Mouse (Mus musculus): ENCODE measurements around the gene Fbln2.
A peak's percentile ranks its signal among the peaks of the same experiment; 100 is the strongest.

Gene Fbln2

GRCm38 (mm10) chr6:91281206-91281605 lies 69.0 kb downstream of the Fbln2 start:
- DNase-seq (ENCODE audit: low spot score) = peak; percentile 94

- DNase-seq (ENCODE audit: low spot score) = no peak
Observed at GRCm38 (mm10) chr6:91281747-91282146, 69.5 kb downstream of the Fbln2 start.

GRCm38 (mm10) chr6:91283031-91283430 lies 70.8 kb downstream of the Fbln2 start:
- DNase-seq (ENCODE audit: low spot score) = no peak

GRCm38 (mm10) chr6:91284521-91285449 lies 72.5 kb downstream of the Fbln2 start:
- DNase-seq (ENCODE audit: low spot score) = peak; percentile 55

- DNase-seq (ENCODE audit: low spot score) = peak; percentile 95
Observed at GRCm38 (mm10) chr6:91285450-91285790, 73.2 kb downstream of the Fbln2 start.

GRCm38 (mm10) chr6:91285814-91286545 lies 73.7 kb downstream of the Fbln2 start:
- DNase-seq (ENCODE audit: low spot score) = no peak

- DNase-seq (ENCODE audit: low spot score) = peak; percentile 94
Observed at GRCm38 (mm10) chr6:91286624-91287023, 74.4 kb downstream of the Fbln2 start.

- no peak for DNase-seq (ENCODE audit: low spot score)
Observed at GRCm38 (mm10) chr6:91287148-91287547, 74.9 kb downstream of the Fbln2 start.

- DNase-seq (ENCODE audit: low spot score) = no peak
Observed at GRCm38 (mm10) chr6:91287636-91288035, 75.4 kb downstream of the Fbln2 start.

GRCm38 (mm10) chr6:91288251-91288785 lies 76.1 kb downstream of the Fbln2 start:
- DNase-seq (ENCODE audit: low spot score) = no peak

GRCm38 (mm10) chr6:91288961-91289360 lies 76.7 kb downstream of the Fbln2 start:
- no peak for DNase-seq (ENCODE audit: low spot score)

GRCm38 (mm10) chr6:91290937-91291336 lies 78.7 kb downstream of the Fbln2 start:
- no peak for DNase-seq (ENCODE audit: low spot score)

- DNase-seq (ENCODE audit: low spot score) = no peak
Observed at GRCm38 (mm10) chr6:91295431-91295830, 83.2 kb downstream of the Fbln2 start.

- no peak for DNase-seq (ENCODE audit: low spot score)
Observed at GRCm38 (mm10) chr6:91298828-91299227, 86.6 kb downstream of the Fbln2 start.

- DNase-seq (ENCODE audit: low spot score) = peak; percentile 22
Observed at GRCm38 (mm10) chr6:91300079-91300478, 87.8 kb downstream of the Fbln2 start.

GRCm38 (mm10) chr6:91301839-91302238 lies 89.6 kb downstream of the Fbln2 start:
- no peak for DNase-seq (ENCODE audit: low spot score)

GRCm38 (mm10) chr6:91302337-91302736 lies 90.1 kb downstream of the Fbln2 start:
- DNase-seq (ENCODE audit: low spot score) = no peak

- no peak for DNase-seq (ENCODE audit: low spot score)
Observed at GRCm38 (mm10) chr6:91304172-91304571, 91.9 kb downstream of the Fbln2 start.

GRCm38 (mm10) chr6:91307972-91308371 lies 95.7 kb downstream of the Fbln2 start:
- DNase-seq (ENCODE audit: low spot score) = no peak

- no peak for DNase-seq (ENCODE audit: low spot score)
Observed at GRCm38 (mm10) chr6:91311204-91311603, 98.9 kb downstream of the Fbln2 start.

- DNase-seq (ENCODE audit: low spot score) = no peak
Observed at GRCm38 (mm10) chr6:91312491-91312890, 100.2 kb downstream of the Fbln2 start.
